Mouse (Mus musculus) embryo, embryonic 9.5 days (tissue): ENCODE results near the gene Art2b.
"Not testable (repeated sequence)": the region's sequence is repeated elsewhere in the genome, so short reads cannot be mapped to it uniquely, and the experiment has no call there.

ENCODE experiments used
- DNase-seq: peaks from one replicate; pipeline ENCODE4 v3.0.0-alpha.2; 2017; ENCODE audit errors: extremely low spot score

Gene Art2b

DNA sequence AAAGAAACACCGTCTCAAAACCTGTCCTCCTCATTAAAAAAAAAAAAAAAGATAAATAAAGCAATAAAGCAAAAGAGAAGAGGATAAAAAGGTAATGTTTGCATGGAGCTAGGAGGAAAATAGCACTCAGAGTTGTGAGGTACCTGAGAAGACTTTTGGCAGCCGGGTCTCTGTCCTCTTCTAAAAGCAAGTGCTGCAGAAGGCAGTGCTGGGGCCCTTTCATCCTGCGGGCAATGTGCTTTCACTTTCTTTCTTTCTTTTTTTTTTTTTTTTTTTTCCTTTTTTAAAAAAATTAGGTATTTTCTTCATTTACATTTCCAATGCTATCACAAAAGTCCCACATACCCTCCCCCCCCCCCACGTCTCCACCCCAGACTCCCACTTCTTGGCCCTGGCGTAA lies at the start of gene Art2b:
Gene Art2b (minus strand): TSS at position 193 of the 400 bp plus-strand sequence.
- no peak for DNase-seq

DNA sequence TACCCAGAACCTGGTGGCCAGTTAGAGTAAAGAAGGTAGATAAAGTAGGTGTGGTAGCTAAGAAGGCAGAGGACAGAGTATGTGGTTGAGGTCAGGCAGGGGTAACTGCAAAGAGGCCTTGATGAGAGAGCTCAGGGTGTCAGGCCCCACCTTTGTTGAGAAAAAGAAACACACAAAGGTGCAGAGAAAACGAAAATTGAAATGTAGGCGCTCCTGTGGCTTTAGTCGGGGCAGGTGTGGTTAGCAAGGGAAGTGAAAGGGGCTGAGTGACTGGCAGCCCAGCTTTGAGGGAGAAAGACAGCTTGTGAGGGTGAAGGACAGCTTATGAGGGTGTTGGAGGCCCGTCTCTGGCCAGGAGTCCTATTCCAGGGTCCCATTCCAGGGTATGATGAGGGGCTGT lies 49.1 kb upstream of the Art2b start:
- DNase-seq: no peak

DNA sequence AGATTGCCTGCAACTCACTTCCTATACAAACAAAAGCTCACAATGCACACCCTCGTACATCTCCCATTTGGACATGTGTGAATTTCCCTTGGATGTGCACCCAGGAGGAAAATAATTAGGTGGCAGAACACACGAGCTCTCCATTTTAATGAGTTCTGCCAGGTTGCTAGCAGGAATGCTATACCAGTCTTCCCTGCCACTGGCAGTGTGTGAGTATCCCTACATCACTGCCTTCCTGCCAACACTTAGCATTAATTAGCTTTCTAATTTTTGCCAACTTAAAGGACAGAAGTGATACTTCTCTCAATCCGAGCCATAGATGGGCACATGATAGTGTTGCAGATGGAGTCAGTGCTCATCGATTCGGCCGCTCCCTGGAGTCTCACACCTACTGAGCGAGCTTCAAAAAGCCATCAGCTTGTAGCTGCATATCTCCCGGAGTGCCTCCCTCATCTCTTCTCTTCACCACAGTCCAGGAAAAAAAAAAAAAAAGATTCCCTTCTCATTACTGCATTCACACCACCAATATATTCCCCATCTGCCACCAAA lies 48.3 kb upstream of the Art2b start:
- DNase-seq: no peak

DNA sequence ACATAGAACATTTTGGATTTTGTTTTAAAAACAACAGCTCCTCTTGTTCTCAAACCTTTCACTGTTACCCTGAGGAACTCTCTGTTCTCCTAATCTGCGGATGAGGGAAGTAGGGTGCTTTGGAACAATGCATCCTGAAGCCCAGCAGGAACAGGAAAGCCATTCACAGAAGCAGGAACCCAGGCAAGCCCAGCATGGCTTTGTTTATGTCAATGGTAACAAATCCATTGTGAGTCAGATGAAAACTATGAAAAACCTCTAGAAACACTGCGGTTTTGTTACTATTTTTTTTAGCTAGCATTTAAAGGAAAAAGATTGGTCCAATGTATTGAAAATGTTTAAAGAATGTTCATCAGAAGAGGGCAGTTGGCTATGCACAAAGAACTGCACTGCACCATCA lies 43.1 kb upstream of the Art2b start:
- no peak for DNase-seq

- DNase-seq: not testable (repeated sequence)
These were observed 41.8 kb upstream of the Art2b start for GRCm38 (mm10) chr7:101627166-101627565.

DNA sequence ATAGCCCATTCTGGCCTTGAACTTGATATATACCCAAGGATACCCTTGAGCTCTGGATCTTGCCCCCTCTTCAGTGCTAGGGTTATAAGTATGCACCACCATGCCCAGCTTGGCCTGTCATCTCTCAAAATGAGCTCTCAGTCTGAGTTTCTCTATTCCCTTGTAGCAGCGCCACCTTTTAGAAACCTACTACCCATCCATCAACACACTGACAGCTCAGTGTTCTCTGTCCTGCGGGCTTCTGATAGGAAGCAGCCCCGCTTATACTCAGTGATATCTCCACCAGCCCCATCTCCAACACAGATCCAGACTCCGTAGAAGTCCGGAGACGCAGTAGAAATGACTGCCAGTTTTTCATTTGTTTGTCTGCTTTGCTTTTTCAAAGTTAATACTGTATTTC lies 38.9 kb upstream of the Art2b start:
- DNase-seq: no peak

DNA sequence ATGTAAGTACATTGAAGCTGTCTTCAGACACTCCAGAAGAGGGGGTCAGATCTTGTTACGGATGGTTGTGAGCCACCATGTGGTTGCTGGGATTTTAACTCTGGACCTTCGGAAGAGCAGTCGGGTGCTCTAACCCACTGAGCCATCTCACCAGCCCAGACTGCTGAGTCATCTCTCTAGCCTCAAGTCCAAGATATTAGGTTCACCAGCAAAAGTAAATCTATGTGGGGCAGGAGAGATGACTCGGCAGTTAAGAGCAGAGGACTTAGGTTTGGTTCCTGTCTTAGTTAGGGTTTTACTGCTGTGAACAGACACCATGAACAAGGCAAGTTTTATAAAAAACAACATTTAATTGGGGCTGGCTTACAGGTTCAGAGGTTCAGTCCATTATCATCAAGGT lies 36.5 kb upstream of the Art2b start:
- DNase-seq: not testable (repeated sequence)

DNA sequence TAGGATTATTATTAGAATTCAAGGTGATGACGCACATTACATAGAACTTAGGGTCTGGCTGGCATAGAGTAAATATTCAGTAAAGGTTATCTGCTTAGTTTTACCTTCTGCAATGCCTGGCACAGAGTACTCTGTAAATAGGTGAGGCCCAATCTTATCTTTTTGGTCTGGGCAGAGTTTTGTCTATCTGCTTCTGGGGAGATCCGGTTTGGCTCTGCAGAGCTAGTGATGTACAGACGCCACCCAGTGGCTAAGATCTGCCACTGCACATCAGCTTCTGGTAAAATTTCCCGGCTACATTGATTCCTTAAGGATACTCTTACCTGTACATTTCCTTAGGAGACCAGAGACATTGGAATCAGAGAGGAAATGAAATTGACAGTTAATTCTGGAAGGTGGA lies 35.0 kb upstream of the Art2b start:
- DNase-seq: peak; percentile 37

- no peak for DNase-seq
These were observed 32.9 kb upstream of the Art2b start for GRCm38 (mm10) chr7:101618273-101618672.

GRCm38 (mm10) chr7:101617438-101618165 lies 32.2 kb upstream of the Art2b start:
- DNase-seq: no peak

DNA sequence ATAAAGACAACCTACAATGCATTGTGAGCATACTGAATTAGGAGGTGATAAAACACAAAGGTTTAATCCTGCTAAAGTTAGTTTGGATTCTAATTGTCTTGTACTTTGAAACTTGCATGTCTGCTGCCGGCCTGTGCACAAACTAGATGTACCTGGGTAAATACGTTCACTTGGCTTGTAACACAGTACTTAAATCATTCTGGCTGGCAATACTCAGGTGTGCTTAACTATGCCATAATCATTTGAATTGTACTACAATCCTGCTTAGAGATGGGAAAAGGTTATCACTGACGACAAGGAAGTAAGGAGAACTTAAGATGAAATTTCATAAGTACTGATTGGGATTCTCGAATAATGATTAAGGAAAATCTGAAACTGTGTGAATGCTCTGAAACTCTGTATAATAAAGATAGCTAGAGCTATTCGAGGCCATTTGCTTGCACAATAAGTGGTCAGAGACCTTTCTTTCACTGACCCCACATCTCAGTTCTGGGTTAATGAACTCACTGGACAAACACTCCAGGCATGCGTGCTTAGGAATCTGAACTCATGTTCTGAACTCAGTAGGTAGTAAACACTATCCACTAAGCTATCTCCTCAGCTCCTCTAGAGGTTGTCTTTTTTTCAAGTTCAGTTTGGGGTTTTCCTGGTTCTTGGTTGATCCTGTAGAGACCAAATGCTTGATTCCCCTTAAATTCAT lies 30.9 kb upstream of the Art2b start:
- no peak for DNase-seq

GRCm38 (mm10) chr7:101615406-101615805 lies 30.0 kb upstream of the Art2b start:
- no peak for DNase-seq

- not testable (repeated sequence) for DNase-seq
These were observed 27.6 kb upstream of the Art2b start for GRCm38 (mm10) chr7:101612786-101613527.

GRCm38 (mm10) chr7:101607845-101608244 lies 22.4 kb upstream of the Art2b start:
- DNase-seq: no peak

DNA sequence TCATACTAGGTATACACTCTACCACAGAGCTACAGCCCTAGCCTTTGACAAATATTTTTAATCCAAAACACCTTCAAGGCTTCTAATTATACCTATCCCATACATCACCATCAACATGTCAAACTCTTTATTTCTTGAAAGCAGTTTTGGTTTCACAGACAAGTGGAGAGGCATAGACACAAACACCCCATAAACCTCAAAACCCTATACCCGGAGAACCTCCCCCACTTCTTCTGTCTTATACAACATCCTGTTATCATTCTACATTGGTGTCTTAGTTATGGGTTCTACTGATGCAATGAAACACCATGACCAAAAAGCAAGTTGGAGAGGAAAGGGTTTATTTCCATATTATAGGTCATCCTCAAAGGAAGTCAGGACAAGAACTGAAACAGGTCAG lies 15.0 kb upstream of the Art2b start:
- DNase-seq: no peak

- DNase-seq: no peak
These were observed 13.1 kb upstream of the Art2b start for GRCm38 (mm10) chr7:101598482-101598881.

- DNase-seq: no peak
These were observed 9.6 kb upstream of the Art2b start for GRCm38 (mm10) chr7:101594969-101595368.

DNA sequence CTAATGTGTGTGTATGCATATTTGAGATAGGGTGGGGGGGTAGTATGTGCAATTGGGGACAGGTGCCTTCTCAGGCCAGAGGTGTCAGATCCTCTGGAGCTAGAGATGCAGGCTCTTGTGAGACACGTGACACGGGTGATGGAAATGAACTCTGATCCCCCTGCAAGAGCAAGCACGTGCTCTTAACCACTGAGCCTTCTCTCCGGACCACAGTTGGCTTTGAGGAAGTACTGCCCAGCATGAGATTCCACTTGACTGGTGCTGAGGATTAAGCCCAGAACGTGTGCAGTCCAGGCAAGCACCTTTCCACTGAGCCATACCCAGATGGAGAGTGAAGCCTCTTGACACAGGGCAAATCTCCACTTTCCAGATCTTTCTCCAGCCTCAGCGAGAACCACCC lies 1.1 kb downstream of the Art2b start:
- not testable (repeated sequence) for DNase-seq

- DNase-seq: no peak
These were observed 3.4 kb downstream of the Art2b start for GRCm38 (mm10) chr7:101582012-101582411.

DNA sequence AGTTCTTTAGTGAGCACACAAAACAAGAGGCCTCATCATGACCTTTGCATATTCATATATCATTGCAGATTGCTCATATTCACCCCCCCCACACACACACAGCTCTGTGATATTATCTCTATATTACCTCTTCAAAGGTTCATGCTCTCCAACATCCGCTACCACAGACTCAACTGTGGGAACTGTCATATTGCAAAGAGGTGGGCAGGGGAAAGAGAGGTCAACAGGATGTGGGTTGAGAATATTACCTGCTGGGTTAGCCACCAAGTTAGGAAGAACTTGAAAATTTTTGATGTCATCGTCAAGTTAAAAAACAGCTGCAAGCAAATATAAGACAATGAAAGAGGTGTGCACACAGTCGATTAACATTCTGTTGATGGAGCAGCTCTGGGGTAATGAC lies 4.5 kb downstream of the Art2b start:
- not testable (repeated sequence) for DNase-seq

DNA sequence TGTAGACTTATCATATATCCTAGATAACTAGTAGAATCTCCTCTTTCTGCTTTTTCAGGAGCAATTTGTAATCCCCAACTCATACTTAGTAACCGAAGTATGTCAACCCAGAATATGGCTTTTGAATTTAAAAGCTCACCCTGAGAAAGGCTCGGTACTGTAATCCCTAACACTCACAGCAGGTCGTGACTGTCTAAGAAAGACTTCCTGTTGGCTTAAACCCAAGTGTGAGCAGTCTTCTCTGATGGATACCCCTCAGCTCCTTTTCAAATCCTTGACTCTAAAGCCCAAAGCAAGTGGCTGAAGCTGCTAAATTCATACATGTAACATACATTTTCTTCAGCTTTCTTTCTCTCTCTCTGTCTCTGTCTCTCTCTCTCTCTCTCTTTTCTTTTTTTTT lies 11.0 kb downstream of the Art2b start:
- DNase-seq: no peak

DNA sequence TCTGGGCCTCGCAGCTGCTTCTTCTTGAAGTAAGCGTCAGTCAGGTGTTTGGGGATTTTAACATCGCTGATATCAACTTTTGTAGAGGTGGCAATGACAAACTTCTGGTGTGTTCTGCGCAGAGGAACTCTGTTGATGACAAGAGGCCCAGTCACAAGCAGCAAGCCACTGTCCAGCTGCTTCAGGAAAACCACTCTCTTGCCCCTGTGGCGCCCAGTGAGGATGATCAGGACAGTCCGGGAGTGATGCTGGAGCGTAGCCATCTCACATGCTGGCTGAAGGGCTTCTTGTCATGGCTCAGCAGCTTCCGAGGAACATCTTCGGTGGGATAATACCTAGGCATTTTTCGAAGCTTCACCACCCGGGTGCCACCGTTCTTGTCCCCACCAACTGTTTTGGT lies 11.8 kb downstream of the Art2b start:
- not testable (repeated sequence) for DNase-seq
